Mouse (Mus musculus): ENCODE data around the gene March4. TPM values are rescaled to one million over a fixed set of nuclear protein-coding genes. Genes with fewer than 3 reads are reported as not detected.
A peak's percentile ranks its signal among the peaks of the same experiment; 100 is the strongest.

The March4 gene
- polyA plus RNA-seq, 1 experiment from 2014 or later: not detected

DNA sequence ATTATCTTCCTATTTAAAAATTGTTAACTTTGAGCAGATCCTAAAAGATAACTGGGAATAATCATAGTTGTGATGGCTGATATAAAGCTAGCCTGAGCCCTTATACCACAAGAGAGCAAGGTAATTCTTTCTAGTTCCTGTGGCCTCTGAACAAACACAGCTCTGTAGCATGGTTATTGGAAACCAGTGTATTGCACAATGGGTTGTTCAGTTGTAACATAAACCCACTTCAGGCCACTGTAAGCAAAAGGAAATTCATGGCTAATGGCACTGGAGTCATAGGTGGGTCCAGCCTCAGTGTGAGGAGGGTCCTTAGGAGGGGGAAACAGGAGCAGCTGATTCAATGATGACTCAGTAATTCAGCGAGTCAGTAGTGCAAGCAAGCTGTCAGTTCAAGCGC is 116.5 kb downstream of the March4 start:
- Histone ChIP-seq H3K9ac (ENCODE audit: low read depth, low read length) (no peak overlapping the region), H3K4me3 (ENCODE audit: low read length) (no peak overlapping the region), H3K27me3 (ENCODE audit: control insufficient read depth, insufficient read depth, low read length) (no peaks in the 10 kb centered on the region), H3K9me3 (ENCODE audit: control insufficient read depth, low read length) (no peaks in the 10 kb centered on the region), H3K4me2 (replicated peaks; ENCODE audit: low read depth, low read length) (no peak overlapping the region), H3K4me1 (ENCODE audit: control insufficient read depth, insufficient read depth, low read length) (0 out of 2 replicates have a peak, but pooled peaks cover under 1% of the 10 kb centered on the region), H3K27ac (ENCODE audit: low read depth, low read length) (no peak overlapping the region), H3K36me3 (ENCODE audit: control insufficient read depth, insufficient read depth, low read length) (no peaks in the 10 kb centered on the region)
- no peak for ATAC-seq (ENCODE audit: low FRiP score, low TSS enrichment)
- WGBS: 48% methylated on average over 2 of the region's 2 CpGs

DNA sequence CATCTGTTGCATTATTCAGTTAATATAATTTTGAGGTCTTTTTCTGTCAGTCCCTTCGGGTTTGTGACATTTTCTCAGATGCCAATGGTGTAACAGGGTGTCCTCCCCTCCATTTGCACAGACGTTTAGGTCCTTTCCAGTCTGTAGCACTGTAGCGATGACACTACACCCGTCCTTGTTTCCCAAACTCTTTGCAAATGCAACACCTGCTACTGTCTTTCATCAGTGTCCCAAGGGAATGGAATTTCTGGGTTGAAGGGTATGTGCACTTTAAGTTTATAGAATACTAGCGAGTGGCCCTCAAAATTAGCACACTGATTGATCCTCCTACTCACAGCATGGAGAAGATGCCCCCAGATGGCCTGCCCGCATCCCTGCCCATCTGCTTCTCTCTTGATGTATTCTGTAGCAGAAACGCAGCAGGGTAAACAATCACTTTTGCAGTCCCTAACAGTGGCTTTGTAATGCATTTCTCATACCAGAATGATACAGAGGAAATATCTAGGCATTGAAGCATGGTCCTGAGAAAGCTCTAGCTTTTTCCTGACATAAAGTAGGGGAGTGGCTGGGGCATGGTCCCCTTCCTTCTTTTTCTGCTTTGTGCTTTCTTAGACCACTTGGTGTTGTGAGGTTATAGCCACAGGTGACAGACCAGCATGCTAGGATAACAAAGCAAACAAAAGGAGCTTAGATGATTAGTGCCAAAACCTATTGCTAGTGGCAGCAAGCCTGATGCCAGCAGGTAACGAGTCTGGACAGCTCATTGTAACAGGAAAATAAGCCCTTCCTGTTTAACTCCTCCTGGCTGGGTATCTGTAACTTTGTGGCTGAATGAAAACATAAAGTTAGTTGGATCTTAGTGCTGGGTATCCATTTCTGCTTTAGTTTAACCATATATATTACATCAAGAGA is 117.7 kb downstream of the March4 start:
- Histone ChIP-seq H3K27me3 (ENCODE audit: control insufficient read depth, insufficient read depth, low read length) (no peaks in the 10 kb centered on the region), H3K9ac (ENCODE audit: low read depth, low read length) (no peak overlapping the region), H3K4me2 (replicated peaks; ENCODE audit: low read depth, low read length) (no peak overlapping the region), H3K36me3 (ENCODE audit: control insufficient read depth, insufficient read depth, low read length) (no peaks in the 10 kb centered on the region), H3K4me1 (ENCODE audit: control insufficient read depth, insufficient read depth, low read length) (0 out of 2 replicates have a peak, but pooled peaks cover 5% of the 10 kb centered on the region), H3K4me3 (ENCODE audit: low read length) (no peak overlapping the region), H3K27ac (ENCODE audit: low read depth, low read length) (no peak overlapping the region), H3K9me3 (ENCODE audit: control insufficient read depth, low read length) (no peaks in the 10 kb centered on the region)
- no peak for ATAC-seq (ENCODE audit: low FRiP score, low TSS enrichment)
- WGBS: 76% methylated on average over 8 of the region's 8 CpGs

DNA sequence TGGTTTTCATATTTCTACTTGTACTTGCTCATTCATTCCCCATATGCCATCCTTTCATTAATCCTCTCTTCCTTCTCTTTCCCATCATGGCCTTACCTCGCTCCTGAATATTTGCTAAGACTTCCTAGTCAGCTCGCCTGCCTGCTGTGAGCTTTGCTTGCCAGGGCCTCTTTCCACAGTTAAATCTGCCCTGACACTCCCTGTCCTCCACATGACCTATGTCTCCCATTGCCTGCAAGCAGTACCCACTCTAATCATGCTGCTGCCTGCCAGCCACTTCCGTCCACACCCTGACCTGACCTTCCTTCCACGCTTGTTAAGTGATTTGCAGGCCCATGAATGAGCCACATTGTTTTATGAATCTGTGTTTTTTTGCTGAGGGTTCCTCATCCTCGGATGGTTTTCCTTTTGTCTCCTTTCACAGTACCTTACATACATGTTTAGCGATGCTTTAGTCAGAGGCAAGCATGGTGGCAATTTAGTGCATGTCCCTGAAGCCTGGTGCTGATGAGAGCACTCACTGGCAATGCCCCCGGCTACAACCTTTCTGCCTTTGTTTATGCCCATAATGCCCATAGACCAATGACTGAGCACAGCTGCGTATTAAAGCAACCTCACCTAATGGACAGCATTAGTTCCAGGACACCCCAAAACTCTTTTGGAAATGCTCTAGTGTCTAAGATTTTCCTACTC is 122.0 kb downstream of the March4 start:
- WGBS: 42% methylated on average over 8 of the region's 8 CpGs
- no peak for ATAC-seq (ENCODE audit: low FRiP score, low TSS enrichment)

DNA sequence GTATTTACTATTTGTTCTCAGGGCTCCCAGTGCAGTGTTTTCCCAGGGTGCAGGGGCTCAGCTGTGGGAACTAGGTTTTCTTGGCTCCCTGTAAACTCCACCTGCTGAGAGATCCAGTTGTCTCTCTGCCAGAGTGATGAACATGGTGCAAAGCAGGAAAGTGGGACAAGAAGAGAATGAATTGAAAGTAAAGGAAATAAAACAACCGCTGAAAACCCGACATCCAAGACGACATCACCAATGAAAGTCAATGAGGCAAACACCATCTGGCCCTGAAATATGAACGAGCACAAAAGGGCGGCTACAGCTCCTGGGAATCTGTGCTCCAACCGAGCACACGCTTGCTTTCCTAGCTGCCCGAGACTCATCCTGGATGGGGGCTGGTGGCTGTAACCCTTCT is 122.6 kb downstream of the March4 start:
- H3K4me3 ChIP-seq (ENCODE audit: low read length): no peak overlapping the region
- no peak overlapping the region for H3K4me2 ChIP-seq (replicated peaks; ENCODE audit: low read depth, low read length)
- H3K9me3 ChIP-seq (ENCODE audit: control insufficient read depth, low read length): no peaks in the 10 kb centered on the region
- H3K27me3 ChIP-seq (ENCODE audit: control insufficient read depth, insufficient read depth, low read length): no peaks in the 10 kb centered on the region
- H3K4me1 ChIP-seq (ENCODE audit: control insufficient read depth, insufficient read depth, low read length): 0 out of 2 replicates have a peak, but pooled peaks cover 5% of the 10 kb centered on the region
- no peak overlapping the region for H3K9ac ChIP-seq (ENCODE audit: low read depth, low read length)
- WGBS: 33% methylated on average over 8 of the region's 8 CpGs
- ATAC-seq (ENCODE audit: low FRiP score, low TSS enrichment): no peak
- no peaks in the 10 kb centered on the region for H3K36me3 ChIP-seq (ENCODE audit: control insufficient read depth, insufficient read depth, low read length)
- no peak overlapping the region for H3K27ac ChIP-seq (ENCODE audit: low read depth, low read length)

More for the DNA sequence above, 122.0 kb downstream of the March4 start:
- Histone ChIP-seq H3K27me3 (ENCODE audit: control insufficient read depth, insufficient read depth, low read length) (no peaks in the 10 kb centered on the region), H3K9ac (ENCODE audit: low read depth, low read length) (no peak overlapping the region), H3K36me3 (ENCODE audit: control insufficient read depth, insufficient read depth, low read length) (no peaks in the 10 kb centered on the region), H3K4me1 (ENCODE audit: control insufficient read depth, insufficient read depth, low read length) (0 out of 2 replicates have a peak, but pooled peaks cover 5% of the 10 kb centered on the region), H3K4me2 (replicated peaks; ENCODE audit: low read depth, low read length) (no peak overlapping the region), H3K4me3 (ENCODE audit: low read length) (no peak overlapping the region), H3K27ac (ENCODE audit: low read depth, low read length) (no peak overlapping the region), H3K9me3 (ENCODE audit: control insufficient read depth, low read length) (no peaks in the 10 kb centered on the region)

DNA sequence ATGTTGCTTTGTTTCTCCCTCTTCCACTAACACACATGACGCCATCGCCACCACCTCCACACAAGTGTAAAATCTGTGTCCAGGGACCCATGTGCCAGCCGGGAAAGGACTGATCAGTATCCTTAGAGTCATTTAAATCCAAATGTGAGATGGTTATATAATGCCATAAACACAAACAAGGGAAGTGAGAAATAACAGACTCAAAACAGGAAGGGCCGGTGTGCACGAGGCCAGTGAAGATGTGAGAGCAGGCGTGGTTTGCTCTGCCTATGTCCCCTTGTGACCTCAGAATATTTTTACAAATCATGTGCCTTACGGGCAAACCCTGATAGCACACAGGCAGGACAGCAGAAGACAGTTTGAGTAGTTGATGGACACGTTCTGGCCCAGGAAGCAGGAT is 123.5 kb downstream of the March4 start:
- 87% methylated on average over 8 of the region's 8 CpGs for WGBS

DNA sequence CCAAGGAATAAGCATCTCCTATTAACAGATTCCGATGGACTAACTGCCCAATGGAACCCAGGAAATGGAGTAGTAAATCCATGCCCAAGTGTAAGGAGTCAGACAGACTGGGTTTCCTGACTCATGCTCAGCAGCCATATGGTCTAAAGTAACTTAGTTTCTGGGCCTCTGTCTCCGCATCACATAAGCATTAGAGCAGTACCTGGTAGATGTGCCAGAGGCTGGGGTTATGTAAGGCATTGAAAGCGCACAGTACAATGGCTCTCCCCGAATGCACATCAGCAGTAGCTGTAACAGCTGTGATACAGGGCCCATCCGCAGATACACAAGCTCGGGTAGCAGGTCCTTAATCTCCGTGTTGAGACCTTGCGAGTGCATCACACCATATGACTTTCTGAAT is 125.6 kb downstream of the March4 start:
- 94% methylated on average over 8 of the region's 8 CpGs for WGBS
- Histone ChIP-seq H3K27ac (ENCODE audit: low read depth, low read length) (no peak overlapping the region), H3K4me2 (replicated peaks; ENCODE audit: low read depth, low read length) (no peak overlapping the region), H3K9me3 (ENCODE audit: control insufficient read depth, low read length) (no peaks in the 10 kb centered on the region), H3K27me3 (ENCODE audit: control insufficient read depth, insufficient read depth, low read length) (no peaks in the 10 kb centered on the region), H3K4me3 (ENCODE audit: low read length) (no peak overlapping the region), H3K9ac (ENCODE audit: low read depth, low read length) (no peak overlapping the region), H3K36me3 (ENCODE audit: control insufficient read depth, insufficient read depth, low read length) (no peaks in the 10 kb centered on the region), H3K4me1 (ENCODE audit: control insufficient read depth, insufficient read depth, low read length) (0 out of 2 replicates have a peak, but pooled peaks cover 5% of the 10 kb centered on the region)
- no peak for ATAC-seq (ENCODE audit: low FRiP score, low TSS enrichment)

More for the DNA sequence above, 123.5 kb downstream of the March4 start:
- no peaks in the 10 kb centered on the region for H3K9me3 ChIP-seq (ENCODE audit: control insufficient read depth, low read length)
- 0 out of 2 replicates have a peak, but pooled peaks cover 5% of the 10 kb centered on the region for H3K4me1 ChIP-seq (ENCODE audit: control insufficient read depth, insufficient read depth, low read length)
- H3K27me3 ChIP-seq (ENCODE audit: control insufficient read depth, insufficient read depth, low read length): no peaks in the 10 kb centered on the region
- H3K4me3 ChIP-seq (ENCODE audit: low read length): no peak overlapping the region
- no peak overlapping the region for H3K27ac ChIP-seq (ENCODE audit: low read depth, low read length)
- H3K36me3 ChIP-seq (ENCODE audit: control insufficient read depth, insufficient read depth, low read length): no peaks in the 10 kb centered on the region
- H3K4me2 ChIP-seq (replicated peaks; ENCODE audit: low read depth, low read length): no peak overlapping the region
- no peak for ATAC-seq (ENCODE audit: low FRiP score, low TSS enrichment)
- H3K9ac ChIP-seq (ENCODE audit: low read depth, low read length): no peak overlapping the region

DNA sequence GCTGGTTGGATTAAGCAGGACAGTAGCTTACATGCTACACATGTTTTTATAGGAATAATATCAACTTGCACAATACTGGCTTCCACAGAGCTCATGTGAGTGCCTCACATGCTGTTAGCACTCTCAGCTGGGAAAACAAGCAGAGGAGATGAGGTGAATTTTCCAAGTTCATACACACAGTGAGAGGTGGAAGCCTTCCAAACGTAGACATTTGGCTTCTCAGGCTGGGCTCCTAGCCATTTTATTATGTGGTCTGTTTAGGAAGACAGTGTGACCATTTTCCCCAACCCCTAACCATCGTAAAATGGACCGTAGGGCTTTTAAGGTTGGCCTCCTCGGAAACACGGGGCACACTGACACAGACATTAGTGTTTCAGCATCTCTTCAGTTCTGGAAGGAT is 126.8 kb downstream of the March4 start:
- Histone ChIP-seq H3K27me3 (ENCODE audit: control insufficient read depth, insufficient read depth, low read length) (no peaks in the 10 kb centered on the region), H3K9me3 (ENCODE audit: control insufficient read depth, low read length) (no peaks in the 10 kb centered on the region), H3K27ac (ENCODE audit: low read depth, low read length) (no peak overlapping the region), H3K36me3 (ENCODE audit: control insufficient read depth, insufficient read depth, low read length) (no peaks in the 10 kb centered on the region), H3K4me1 (ENCODE audit: control insufficient read depth, insufficient read depth, low read length) (0 out of 2 replicates have a peak, but pooled peaks cover 2% of the 10 kb centered on the region), H3K9ac (ENCODE audit: low read depth, low read length) (no peak overlapping the region), H3K4me2 (replicated peaks; ENCODE audit: low read depth, low read length) (no peak overlapping the region), H3K4me3 (ENCODE audit: low read length) (no peak overlapping the region)
- ATAC-seq (ENCODE audit: low FRiP score, low TSS enrichment): no peak
- WGBS: 47% methylated on average over 5 of the region's 5 CpGs

DNA sequence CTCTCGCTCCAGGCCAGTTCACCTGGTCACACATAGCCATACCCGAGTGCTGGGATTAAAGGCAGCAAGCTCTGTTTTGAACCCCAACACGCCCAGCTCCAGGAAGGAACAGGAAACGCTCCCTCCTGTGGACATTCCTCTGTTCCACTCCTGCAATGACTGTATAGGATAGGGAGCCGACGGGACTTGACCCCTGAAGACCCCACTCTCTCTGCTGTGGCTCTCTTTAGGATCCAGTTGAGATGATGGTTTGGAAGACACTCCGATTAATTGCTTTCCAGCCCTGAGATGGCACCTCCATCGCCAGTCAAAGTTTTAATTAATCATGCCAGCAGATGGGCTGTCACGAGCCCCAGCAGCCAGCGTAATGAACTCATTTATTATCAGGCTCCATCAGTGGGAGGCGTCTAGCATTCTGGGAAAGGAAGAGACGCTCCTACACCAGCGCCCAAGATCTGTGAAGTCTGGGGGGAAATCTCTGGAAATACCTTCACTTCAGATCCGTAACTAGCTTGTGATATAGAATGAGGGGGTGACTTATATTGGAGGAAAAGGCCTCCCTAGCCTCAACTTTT is 130.1 kb downstream of the March4 start:
- H3K4me2 ChIP-seq (replicated peaks; ENCODE audit: low read depth, low read length): no peak overlapping the region
- H3K4me1 ChIP-seq (ENCODE audit: control insufficient read depth, insufficient read depth, low read length): no peaks in the 10 kb centered on the region
- H3K9ac ChIP-seq (ENCODE audit: low read depth, low read length): no peak overlapping the region
- no peaks in the 10 kb centered on the region for H3K27me3 ChIP-seq (ENCODE audit: control insufficient read depth, insufficient read depth, low read length)
- peak; percentile 36; the same call in 1 of the 2 replicates for ATAC-seq (ENCODE audit: low FRiP score, low TSS enrichment)
- no peak overlapping the region for H3K4me3 ChIP-seq (ENCODE audit: low read length)
- H3K27ac ChIP-seq (ENCODE audit: low read depth, low read length): no peak overlapping the region
- no peaks in the 10 kb centered on the region for H3K9me3 ChIP-seq (ENCODE audit: control insufficient read depth, low read length)
- WGBS: 40% methylated on average over 14 of the region's 14 CpGs
- no peaks in the 10 kb centered on the region for H3K36me3 ChIP-seq (ENCODE audit: control insufficient read depth, insufficient read depth, low read length)
